Mouse (Mus musculus) hindbrain, embryonic 12.5 days (tissue): ENCODE data around the gene Atf2. TPM values are rescaled to one million over a fixed set of nuclear protein-coding genes. Genes with fewer than 3 reads are reported as not detected.
"Not testable (repeated sequence)": the region's sequence is repeated elsewhere in the genome, so short reads cannot be mapped to it uniquely, and the experiment has no call there.

Experiments used
- ATAC-seq: fragments of 200-750 bp; cut with Nextera tagmentation; 2 replicates; pipeline ENCODE4 v1.8.0; 2017; ENCODE audit warnings: moderate TSS enrichment; ENCODE audit not compliant: low FRiP score
- H3K27ac ChIP-seq: fragments of 300-500 bp; sonication (generic); 2 replicates; pipeline ENCODE4 v1.5.1; 2016; ENCODE audit warnings: mild to moderate bottlenecking
- H3K27me3 ChIP-seq: fragments of 300-500 bp; sonication (generic); 2 replicates; pipeline ENCODE4 v1.6.1; 2016; ENCODE audit warnings: mild to moderate bottlenecking
- H3K36me3 ChIP-seq: fragments of 300-500 bp; sonication (generic); 2 replicates; pipeline ENCODE4 v1.6.1; 2016; ENCODE audit warnings: mild to moderate bottlenecking
- H3K4me1 ChIP-seq: fragments of 300-500 bp; sonication (generic); 2 replicates; pipeline ENCODE4 v1.6.1; 2016
- H3K4me2 ChIP-seq: fragments of 300-500 bp; sonication (generic); replicated peaks from 2 replicates; pipeline ENCODE4 v1.6.1; 2016; ENCODE audit warnings: mild to moderate bottlenecking
- H3K4me3 ChIP-seq: fragments of 300-500 bp; sonication (generic); 2 replicates; pipeline ENCODE4 v1.5.1; 2016; ENCODE audit warnings: mild to moderate bottlenecking
- H3K9ac ChIP-seq: fragments of 300-500 bp; sonication (generic); 2 replicates; pipeline ENCODE4 v1.6.1; 2016; ENCODE audit warnings: mild to moderate bottlenecking, moderate library complexity
- H3K9me3 ChIP-seq: fragments of 300-500 bp; sonication (generic); replicated peaks from 2 replicates; pipeline ENCODE4 v1.6.1; 2016; ENCODE audit warnings: mild to moderate bottlenecking
- WGBS: fragments of 180-500 bp; shearing (Covaris S2); methylation state at CpG from one replicate; pipeline ENCODE4 v1.1.7; 2016; 5-methylcytosine and 5-hydroxymethylcytosine counted together
- polyA plus RNA-seq: library from polyadenylated mRNA; unstranded; fragments of >200 nt; fragmentation: Nextera tagmentation; extraction: Ambion mirVana; gene quantifications from 2 replicates; pipeline ENCODE4 v1.2.1, GENCODE M21; 2016

Atf2 gene
- polyA plus RNA-seq, 1 experiment from 2014 or later = 108 TPM

DNA sequence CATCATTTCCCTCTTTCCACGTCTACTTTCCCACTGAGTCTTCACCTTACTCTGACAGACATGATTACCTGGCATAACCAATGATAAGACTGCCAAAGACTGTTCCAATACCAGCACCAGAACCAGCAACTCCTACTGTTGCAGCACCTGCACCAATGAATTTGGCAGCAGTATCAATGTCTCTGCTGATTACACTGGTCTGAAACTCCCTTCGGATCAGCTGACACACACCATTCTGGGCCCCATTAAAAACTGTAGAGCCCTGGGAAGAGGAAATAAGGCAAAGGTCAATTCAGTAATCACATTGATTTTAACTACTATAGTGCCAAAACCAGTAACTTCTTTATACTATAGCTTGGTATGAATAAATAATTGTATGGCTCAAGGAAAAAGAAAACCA is 16.7 kb upstream of the Atf2 start:
- Histone ChIP-seq H3K9ac (no peak overlapping the region), H3K36me3 (peaks cover 32% of the 10 kb centered on the region), H3K4me2 (no peak overlapping the region), H3K27ac (no peak overlapping the region), H3K4me3 (no peak overlapping the region), H3K9me3 (no peaks in the 10 kb centered on the region), H3K4me1 (peaks cover 7% of the 10 kb centered on the region; the same call in 1 of the 2 replicates), H3K27me3 (no peaks in the 10 kb centered on the region)
- ATAC-seq = no peak
- 94% methylated on average over 2 of the region's 2 CpGs for whole genome bisulfite sequencing

DNA sequence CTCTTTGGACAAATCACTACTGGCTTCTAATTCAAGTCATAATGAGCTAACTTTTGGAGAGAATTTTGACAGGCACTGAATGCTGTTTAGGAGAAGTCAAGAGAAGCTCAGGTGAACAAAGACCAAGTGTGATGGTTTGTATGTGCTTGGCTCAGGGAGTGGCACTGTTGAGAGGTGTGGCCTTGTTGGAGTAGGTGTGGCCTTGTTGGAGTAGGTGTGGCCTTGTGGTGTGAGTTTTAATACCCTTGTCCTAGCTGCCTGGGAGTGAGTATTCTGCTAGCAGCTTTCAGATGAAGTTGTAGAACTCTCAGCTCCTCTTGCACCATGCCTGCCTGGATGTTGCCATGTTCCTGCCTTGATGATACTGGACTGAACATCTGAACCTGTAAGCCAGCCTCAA is 12.2 kb upstream of the Atf2 start:
- H3K4me1 ChIP-seq, ATAC-seq, H3K9ac ChIP-seq, H3K27me3 ChIP-seq, H3K9me3 ChIP-seq, H3K27ac ChIP-seq, H3K4me3 ChIP-seq, H3K4me2 ChIP-seq: not testable (repeated sequence)
- peaks cover 35% of the 10 kb centered on the region for H3K36me3 ChIP-seq

DNA sequence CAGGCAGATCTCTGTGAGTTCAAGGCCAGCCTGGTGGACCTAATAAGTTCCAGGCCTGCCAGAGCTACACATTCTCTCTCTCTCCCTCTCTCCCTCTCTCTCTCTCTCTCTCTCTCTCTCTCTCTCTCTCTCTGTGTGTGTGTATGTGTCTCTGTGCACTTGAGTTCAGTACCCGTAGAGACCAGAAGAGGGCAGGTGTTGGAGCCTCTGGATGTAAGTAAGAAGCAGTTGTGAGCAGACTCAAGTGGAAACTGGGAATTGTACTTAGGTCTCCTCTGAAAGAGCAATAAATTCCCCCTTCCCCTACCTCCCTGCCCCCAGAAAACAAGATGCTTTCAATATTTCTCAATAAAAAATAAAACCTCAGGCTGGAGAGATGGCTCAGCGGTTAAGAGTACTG is 11.1 kb upstream of the Atf2 start:
- H3K9me3 ChIP-seq = no peaks in the 10 kb centered on the region
- H3K4me1 ChIP-seq = no peaks in the 10 kb centered on the region
- WGBS = 97% methylated on average over 2 of the region's 2 CpGs
- H3K27me3 ChIP-seq = no peaks in the 10 kb centered on the region
- no peak for ATAC-seq
- H3K36me3 ChIP-seq = peaks cover 28% of the 10 kb centered on the region
- H3K4me2 ChIP-seq = no peak overlapping the region
- H3K4me3 ChIP-seq = no peak overlapping the region
- no peak overlapping the region for H3K27ac ChIP-seq
- no peak overlapping the region for H3K9ac ChIP-seq

DNA sequence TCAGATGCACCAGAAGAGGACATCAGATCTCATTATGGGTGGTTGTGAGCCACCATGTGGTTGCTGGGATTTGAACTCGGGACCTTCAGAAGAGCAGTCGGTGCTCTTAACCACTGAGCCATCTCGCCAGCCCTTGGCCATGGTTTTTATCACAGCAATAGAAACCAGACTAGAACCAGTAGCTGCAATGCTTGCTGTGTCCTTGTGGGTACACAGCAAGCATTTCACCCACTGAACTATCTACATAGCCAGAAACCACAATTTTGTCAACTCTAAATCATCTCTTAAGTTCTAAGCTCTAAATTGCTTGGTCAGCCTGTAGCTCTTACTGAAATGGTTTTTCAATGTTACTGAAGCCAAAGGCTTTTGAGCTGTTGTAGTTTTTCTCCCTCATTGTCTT is 9.9 kb upstream of the Atf2 start:
- H3K27me3 ChIP-seq, H3K4me1 ChIP-seq, H3K27ac ChIP-seq, ATAC-seq, H3K4me3 ChIP-seq, H3K9ac ChIP-seq, H3K4me2 ChIP-seq, H3K9me3 ChIP-seq: not testable (repeated sequence)
- WGBS = 90% methylated on average over 3 of the region's 3 CpGs
- peaks cover 16% of the 10 kb centered on the region for H3K36me3 ChIP-seq

DNA sequence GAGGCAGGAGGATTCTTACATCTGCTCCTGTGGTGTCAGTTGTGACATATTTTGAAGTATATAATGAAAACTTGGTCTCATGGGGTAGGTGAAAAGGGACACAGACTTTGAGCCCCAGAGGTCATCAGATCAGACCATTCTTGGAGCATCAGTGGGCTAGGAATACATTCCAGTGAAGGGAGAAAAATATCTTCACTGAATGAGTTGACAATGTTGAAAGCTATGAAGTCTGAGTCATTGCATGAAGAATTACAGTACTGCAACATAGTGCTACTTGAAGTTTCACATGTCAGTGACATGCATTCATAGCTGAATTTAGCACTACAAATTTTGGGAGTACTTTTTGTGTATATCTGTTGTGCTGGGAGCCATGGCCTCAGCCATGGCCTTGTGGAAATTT is 8.7 kb upstream of the Atf2 start:
- ATAC-seq = no peak
- H3K4me1 ChIP-seq = no peaks in the 10 kb centered on the region
- H3K36me3 ChIP-seq = peaks cover 7% of the 10 kb centered on the region
- H3K9ac ChIP-seq = no peak overlapping the region
- H3K9me3 ChIP-seq = no peaks in the 10 kb centered on the region
- no peak overlapping the region for H3K4me2 ChIP-seq
- no peak overlapping the region for H3K27ac ChIP-seq
- no peaks in the 10 kb centered on the region for H3K27me3 ChIP-seq
- no peak overlapping the region for H3K4me3 ChIP-seq

DNA sequence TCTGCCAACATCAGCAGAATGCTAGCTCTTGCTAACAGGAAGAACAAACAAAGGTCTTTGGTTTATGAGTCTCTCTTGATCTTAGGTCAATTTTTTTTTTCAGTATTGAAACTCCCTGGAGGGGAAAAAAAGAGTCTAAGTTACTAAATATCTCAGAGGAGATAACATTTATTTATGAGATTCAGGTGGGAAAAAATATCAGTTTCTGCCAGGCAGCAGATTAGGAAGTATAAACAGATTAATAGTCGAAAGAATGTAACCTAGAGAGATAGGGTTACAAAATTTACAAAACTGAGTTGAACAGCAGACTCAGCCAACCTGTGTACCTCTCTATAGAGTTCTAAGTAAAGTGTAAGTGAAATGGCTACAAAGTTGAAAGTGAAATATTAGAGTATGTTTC is 7.9 kb upstream of the Atf2 start:
- 87% methylated on average over 1 of the region's 1 CpGs for WGBS
- Histone ChIP-seq H3K4me3 (no peak overlapping the region), H3K36me3 (peaks cover 7% of the 10 kb centered on the region), H3K27me3 (no peaks in the 10 kb centered on the region), H3K9ac (no peak overlapping the region), H3K4me2 (no peak overlapping the region), H3K9me3 (no peaks in the 10 kb centered on the region), H3K27ac (no peak overlapping the region), H3K4me1 (no peaks in the 10 kb centered on the region)
- no peak for ATAC-seq

DNA sequence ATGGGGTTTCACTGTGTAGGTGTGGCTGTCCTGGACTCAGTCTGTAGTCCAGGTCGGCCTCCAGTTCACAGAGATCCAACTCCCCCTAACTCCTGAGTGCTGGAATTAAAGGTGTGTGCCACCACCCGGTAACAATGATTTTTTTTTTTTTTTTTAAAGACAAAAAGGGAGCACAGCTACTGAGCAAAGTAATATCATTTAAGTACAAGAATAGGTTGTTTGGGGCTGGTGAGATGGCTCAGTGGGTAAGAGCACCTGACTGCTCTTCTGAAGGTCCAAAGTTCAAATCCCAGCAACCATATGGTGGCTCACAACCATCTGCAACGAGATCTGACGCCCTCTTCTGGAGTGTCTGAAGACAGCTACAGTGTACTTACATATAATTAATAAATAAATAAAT is 4.5 kb upstream of the Atf2 start:
- H3K9me3 ChIP-seq, H3K4me1 ChIP-seq, H3K27me3 ChIP-seq, H3K4me2 ChIP-seq, H3K27ac ChIP-seq, H3K9ac ChIP-seq, ATAC-seq, H3K36me3 ChIP-seq, H3K4me3 ChIP-seq: not testable (repeated sequence)
- 68% methylated on average over 4 of the region's 4 CpGs for WGBS

DNA sequence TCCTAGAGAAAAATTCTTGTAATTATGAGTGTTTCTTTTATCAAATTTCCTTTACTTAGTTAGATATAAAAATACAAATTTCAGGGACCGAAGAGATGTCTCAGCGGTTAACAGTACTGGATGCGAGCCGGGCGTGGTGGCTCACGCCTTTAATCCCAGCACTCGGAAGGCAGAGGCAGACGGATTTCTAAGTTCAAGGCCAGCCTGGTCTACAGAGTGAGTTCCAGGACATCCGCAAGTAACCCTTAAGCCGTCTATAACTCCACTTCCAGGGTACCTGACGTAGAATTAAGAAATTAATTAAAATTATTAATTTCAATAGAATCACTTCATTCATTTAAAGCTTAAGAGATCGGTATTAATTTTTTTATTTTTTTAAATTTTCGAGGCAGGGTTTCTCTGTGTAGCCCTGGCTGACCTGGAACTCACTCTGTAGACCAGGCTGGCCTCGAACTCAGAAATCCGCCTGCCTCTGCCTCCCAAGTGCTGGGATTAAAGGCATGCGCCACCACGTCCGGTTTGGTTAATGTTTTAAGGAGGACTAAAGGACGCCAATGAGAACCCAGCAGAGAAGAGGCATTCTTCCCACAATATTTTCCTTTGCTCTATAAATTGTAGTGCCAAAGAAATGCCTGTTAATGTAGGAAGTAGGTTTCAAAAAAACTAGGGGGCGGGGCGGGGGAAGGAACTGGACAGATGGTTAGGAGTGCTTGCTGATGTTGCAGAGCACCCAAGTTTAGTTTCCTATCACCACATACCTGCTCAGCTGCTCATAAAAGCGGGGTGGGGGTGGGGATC is 1.2 kb upstream of the Atf2 start:
- peak overlapping the region; percentile 82 for H3K4me3 ChIP-seq
- 67% methylated on average over 22 of the region's 22 CpGs for WGBS
- no peaks in the 10 kb centered on the region for H3K36me3 ChIP-seq
- peak overlapping the region; percentile 73; the same call in 1 of the 2 replicates for H3K9ac ChIP-seq
- no peaks in the 10 kb centered on the region for H3K27me3 ChIP-seq
- H3K4me1 ChIP-seq = peaks cover 11% of the 10 kb centered on the region
- H3K9me3 ChIP-seq = no peaks in the 10 kb centered on the region
- H3K27ac ChIP-seq = peak overlapping the region; percentile 91
- no peak for ATAC-seq
- peak overlapping the region; percentile 52 for H3K4me2 ChIP-seq

DNA sequence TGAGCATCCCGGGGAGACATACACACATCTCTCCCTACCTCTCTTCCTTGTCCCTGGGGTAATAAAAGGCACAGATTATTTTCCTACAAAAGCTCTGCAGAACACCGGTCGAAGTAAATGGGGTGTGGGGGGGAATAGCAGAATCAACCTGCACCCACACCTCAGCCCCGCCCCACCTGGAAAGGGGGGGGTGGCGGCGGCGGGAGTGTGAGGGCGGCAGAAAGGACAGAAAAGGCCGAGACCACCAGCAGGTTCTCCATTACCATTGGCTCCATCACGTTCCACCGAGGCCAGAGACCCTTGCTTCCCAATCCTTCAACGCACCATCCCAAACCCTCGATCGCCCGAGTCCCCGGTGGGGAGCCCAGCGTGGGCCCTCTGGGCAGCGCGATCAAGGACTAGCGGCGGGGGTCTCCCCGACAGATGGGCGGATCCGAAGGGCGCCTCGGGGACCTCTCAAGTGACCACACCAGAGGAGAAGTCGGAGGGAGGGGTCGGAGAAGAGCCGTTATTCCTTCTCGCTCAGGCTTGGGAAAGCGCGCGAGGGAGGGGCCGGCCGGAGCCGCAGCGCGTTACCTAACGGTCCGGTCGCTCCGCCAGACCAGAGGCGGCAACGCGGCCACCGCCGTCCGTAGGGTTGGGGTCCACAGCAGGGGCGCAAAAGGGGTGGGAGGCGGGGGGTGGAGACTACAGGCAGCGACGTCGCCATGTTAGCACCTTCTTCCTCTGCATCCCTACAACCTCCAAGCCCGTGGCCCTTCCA is 557 bp downstream of the Atf2 start:
- WGBS = under 1% methylated on average over 52 of the region's 54 CpGs
- ATAC-seq = peak; percentile 69; the same call in 1 of the 2 replicates

DNA sequence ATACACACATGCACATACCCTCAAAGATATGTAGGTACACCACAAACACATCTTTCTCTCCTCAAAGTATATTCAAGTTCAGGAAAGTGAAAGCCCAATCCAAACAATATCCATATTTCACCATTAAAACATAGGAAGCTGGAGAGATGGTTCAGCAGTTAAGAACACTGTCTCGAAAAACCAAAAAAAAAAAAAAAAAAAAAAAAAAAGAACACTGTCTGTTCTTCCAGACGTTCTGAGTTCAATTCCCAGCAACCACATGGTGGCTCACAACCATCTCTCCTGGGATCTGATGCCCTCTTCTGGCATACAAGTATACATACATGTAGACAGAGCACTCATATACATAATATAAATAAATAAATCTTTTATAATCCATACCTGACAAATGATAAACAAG is 6.4 kb downstream of the Atf2 start:
- Histone ChIP-seq H3K27ac (no peak overlapping the region), H3K4me3 (no peak overlapping the region), H3K9me3 (no peaks in the 10 kb centered on the region), H3K4me1 (0 out of 2 replicates have a peak, but pooled peaks cover 3% of the 10 kb centered on the region), H3K36me3 (no peaks in the 10 kb centered on the region), H3K4me2 (no peak overlapping the region), H3K27me3 (no peaks in the 10 kb centered on the region), H3K9ac (no peak overlapping the region)
- no peak for ATAC-seq
- 80% methylated on average over 2 of the region's 2 CpGs for WGBS

More for the DNA sequence above, 557 bp downstream of the Atf2 start:
- Histone ChIP-seq H3K9me3 (no peaks in the 10 kb centered on the region), H3K4me1 (peaks cover 11% of the 10 kb centered on the region), H3K4me2 (peak overlapping the region; percentile 62), H3K36me3 (no peaks in the 10 kb centered on the region), H3K9ac (peak overlapping the region; percentile 93), H3K4me3 (peak overlapping the region; percentile 82), H3K27me3 (no peaks in the 10 kb centered on the region), H3K27ac (peak overlapping the region; percentile 97)

DNA sequence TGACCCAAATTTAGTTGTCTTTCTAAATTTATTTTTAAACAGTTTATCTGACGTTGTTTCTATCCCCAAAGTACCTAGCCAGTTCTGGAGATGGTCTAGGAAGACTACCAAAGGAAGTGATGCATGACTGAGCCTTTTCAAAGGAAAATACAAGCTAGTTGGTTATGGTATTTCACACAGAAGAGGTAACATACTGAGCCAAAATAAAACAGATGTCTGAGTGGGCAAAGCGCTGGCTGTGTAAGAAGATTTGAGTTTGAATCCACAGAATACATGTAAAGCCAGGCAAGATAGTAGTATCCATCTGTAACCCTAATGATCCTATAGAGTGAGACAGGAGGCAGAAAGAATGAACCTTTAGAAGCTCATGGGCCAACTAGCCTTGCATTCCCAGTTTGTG is 14.5 kb downstream of the Atf2 start:
- Histone ChIP-seq H3K4me1 (no peaks in the 10 kb centered on the region), H3K27me3 (no peaks in the 10 kb centered on the region), H3K9me3 (no peaks in the 10 kb centered on the region), H3K27ac (no peak overlapping the region), H3K9ac (no peak overlapping the region), H3K4me3 (no peak overlapping the region), H3K36me3 (peaks cover 8% of the 10 kb centered on the region; the same call in 1 of the 2 replicates), H3K4me2 (no peak overlapping the region)
- ATAC-seq = no peak
- 91% methylated on average over 2 of the region's 2 CpGs for WGBS

DNA sequence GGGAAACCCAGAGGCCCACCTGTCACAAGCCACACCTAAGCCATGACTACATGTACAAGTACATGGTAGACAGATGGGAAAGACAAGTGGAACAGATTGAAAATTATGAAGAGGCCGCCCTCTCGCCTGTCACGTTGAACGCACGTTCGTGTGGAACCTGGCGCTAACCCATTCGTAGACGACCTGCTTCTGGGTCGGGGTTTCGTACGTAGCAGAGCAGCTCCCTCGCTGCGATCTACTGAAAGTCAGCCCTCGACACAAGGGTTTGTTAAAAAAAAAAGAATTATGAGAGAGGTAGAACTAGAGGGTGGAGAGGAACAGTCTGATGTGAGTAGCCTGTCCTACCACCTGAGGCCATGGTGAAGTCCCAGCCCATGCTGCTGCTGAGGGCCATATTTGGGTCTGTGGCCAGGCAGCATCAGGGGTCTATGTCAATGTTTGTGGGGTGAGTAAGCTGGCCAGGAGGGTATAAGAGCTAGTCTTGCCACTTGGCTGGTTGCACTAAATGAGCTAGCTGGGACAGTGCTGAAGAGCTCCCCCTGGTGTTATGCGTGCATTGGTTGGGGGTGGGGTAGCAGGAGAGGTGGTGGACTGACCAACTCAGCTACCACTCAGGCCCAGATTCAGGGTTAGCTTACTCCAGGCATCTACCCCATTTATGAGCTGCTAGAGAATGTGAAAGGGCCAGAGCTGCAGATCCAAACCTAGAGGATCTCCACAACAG is 24.5 kb downstream of the Atf2 start:
- Histone ChIP-seq H3K27me3 (no peaks in the 10 kb centered on the region), H3K9me3 (no peaks in the 10 kb centered on the region), H3K4me2 (no peak overlapping the region), H3K36me3 (peaks cover 21% of the 10 kb centered on the region; the same call in 1 of the 2 replicates), H3K4me1 (no peaks in the 10 kb centered on the region), H3K27ac (no peak overlapping the region), H3K9ac (no peak overlapping the region), H3K4me3 (no peak overlapping the region)
- WGBS = 81% methylated on average over 16 of the region's 16 CpGs
- no peak for ATAC-seq
